Mouse (Mus musculus): Measurements from ENCODE around the gene Apod.

DNA sequence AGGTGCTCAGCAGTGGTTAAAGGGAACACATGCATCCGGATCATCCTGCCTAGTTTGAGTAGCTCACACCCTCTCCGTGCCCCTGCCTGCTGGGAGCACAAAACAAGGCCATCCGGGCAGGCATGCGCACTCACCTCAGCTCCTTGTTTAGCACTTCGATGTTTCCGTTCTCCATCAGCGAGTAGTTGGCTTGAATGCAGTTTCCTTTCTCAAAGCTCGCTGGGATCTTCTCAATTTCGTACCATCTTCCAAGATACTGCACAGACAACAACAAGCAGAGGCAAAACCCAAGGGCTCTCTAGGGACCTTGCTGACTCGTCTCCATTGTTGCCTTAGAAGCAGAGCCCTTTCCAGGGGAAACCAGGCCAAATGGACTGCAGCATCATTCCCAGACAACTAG, 11.3 kb downstream of the Apod start:
- TF ChIP-seq ZMIZ1 (IDR thresholded peaks at IDR 0.05; ENCODE audit: low read depth, low read length) (no peak), SIN3A (IDR thresholded peaks at IDR 0.05; ENCODE audit: low read length) (no peak), EP300 (IDR thresholded peaks at IDR 0.05; ENCODE audit: low read length) (no peak), POLR2A (IDR thresholded peaks at IDR 0.05; ENCODE audit: low read depth, low read length) (no peak), E2F4 (IDR thresholded peaks at IDR 0.05; ENCODE audit: insufficient replicate concordance, low read depth, low read length) (no peak), CTCF (conservative IDR thresholded peaks at IDR 0.05 in 1 of 2, IDR thresholded peaks at IDR 0.05 in 1 of 2; ENCODE audit: low read depth in 2 of 2, low read length in 2 of 2) (no peak), MAX (IDR thresholded peaks at IDR 0.05; ENCODE audit: low read length) (no peak), POLR2AphosphoS2 (IDR thresholded peaks at IDR 0.05; ENCODE audit: low read depth, low read length) (no peak), MXI1 (IDR thresholded peaks at IDR 0.05; ENCODE audit: low read depth, low read length) (no peak), USF1 (IDR thresholded peaks at IDR 0.05; ENCODE audit: low read depth, low read length) (no peak), ZNF384 (IDR thresholded peaks at IDR 0.05; ENCODE audit: low read depth, low read length) (no peak), JUN (IDR thresholded peaks at IDR 0.05; ENCODE audit: insufficient read depth, low read depth, low read length) (no peak), RAD21 (IDR thresholded peaks at IDR 0.05; ENCODE audit: low read depth, low read length) (no peak), UBTF (IDR thresholded peaks at IDR 0.05; ENCODE audit: low read depth, low read length) (no peak)
